Mouse (Mus musculus) thymus, postnatal 25 days (tissue): ENCODE measurements around the gene Col8a2.

Experiments
- DNase-seq: peaks from one replicate; pipeline ENCODE4 v3.0.0; 2022

Col8a2 gene

DNA sequence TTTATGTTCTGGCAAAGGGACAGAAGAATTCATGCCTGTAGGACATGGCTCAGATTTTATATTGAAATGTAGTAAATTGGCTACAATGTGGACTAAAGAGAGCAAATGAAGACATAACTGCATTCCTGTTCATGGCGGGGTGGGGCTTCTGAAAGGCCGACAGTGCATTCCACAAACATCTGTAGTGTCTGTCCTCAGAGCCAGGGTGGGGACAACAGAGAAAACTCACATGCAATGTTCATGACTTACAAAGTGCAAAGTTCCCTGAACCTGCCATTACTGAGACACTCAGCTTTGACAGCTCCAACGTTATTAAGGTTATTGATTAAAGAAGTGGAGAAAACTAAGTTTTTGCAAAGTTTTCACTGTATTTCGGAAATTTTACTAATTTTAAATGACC lies 56.9 kb downstream of the Col8a2 start:
- DNase-seq, result no peak

DNA sequence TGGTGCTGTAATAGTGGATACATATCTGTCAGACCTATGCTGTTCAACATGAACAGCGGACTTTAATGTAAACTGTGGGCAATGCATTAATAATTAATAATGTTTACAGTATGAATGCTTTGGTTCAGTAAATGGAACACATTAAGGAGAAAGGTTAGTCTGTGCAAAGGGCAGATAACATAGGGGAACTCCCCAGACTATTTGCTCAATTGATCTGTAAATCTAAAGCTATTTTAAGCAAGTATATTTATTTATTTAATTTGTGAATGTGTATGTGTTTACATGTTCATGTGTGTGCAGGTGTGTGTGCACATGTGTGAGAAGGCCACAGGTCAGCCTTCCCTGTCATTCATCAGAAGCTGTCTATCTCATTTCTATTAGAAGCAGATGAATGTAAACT lies 73.5 kb downstream of the Col8a2 start:
- DNase-seq, result no peak
